Mouse (Mus musculus) thymus, adult 2 months (tissue): ENCODE data around the gene Atg7.

Experiments
- CTCF ChIP-seq: fragments of 200-500 bp; IDR thresholded peaks from 2 replicates; pipeline ENCODE4 v1.5.1; 2012; ENCODE audit warnings: mild to moderate bottlenecking, control low read depth, low read length, moderate library complexity, borderline replicate concordance; ENCODE audit not compliant: control insufficient read depth, poor library complexity, insufficient read depth; ENCODE audit errors: extremely low read depth
- POLR2A ChIP-seq: fragments of 200-500 bp; IDR thresholded peaks from 2 replicates; pipeline ENCODE4 v1.6.1; 2012; ENCODE audit warnings: mild to moderate bottlenecking, low read length, control low read depth, moderate library complexity; ENCODE audit not compliant: control insufficient read depth, poor library complexity, insufficient read depth; ENCODE audit errors: extremely low read depth

DNA sequence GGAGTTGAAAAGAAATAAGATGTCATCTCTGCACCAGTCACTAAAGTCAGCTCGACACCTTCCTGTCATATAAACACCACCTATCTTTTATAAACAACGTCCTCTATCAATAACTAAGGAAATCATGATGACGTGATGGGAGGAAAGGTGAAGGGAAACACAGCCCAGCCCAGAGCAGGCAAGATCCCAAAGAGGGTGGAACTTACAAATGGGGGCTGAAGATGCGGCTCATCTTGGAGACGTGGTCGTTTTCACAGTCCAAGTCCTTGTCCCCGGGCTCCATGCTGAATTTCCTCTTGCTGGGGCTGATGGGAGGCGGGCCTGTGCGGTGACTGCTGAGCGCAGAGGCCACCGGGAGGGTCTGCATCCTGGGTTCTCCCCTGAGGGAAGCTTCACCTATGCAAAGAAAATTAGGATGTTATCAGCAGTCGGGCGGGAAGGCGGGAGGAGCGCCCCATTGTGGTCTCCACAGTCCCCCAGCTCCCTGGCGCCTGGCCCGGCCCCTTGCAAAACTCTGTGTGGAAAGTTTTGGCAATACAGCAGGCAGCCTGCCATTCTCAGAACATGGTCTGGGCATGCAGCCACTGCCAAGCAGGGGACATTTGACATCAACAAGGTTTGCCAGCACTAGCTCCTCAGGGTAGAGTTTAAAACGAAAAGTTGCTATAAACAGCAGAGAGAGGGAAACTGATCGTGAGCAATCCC lies 247.7 kb downstream of the Atg7 start:
- TF ChIP-seq CTCF (no peak), POLR2A (no peak)
